Mouse (Mus musculus) heart, adult 8-10 months (tissue): ENCODE measurements around the gene Tnni3. TPM values are rescaled to one million over a fixed set of nuclear protein-coding genes. Genes with fewer than 3 reads are reported as not detected.
A peak's percentile ranks its signal among the peaks of the same experiment; 100 is the strongest.

Experiments used
- DNase-seq: peaks from one replicate; pipeline ENCODE4 v3.0.0; 2022; ENCODE audit warnings: low spot score
- total RNA-seq, 4 experiments: library from RNA; stranded (reverse); gene quantifications; 2 replicates each; pipeline ENCODE4 v1.2.4; 2022

Tnni3 gene
- total RNA-seq, 4 experiments from 2014 or later, result 9,443 to 11,840 (median 11,050) TPM

- no peak for DNase-seq
These were observed 25.0 kb downstream of the Tnni3 start for GRCm38 (mm10) chr7:4499034-4499433.

GRCm38 (mm10) chr7:4498251-4498650 lies 25.8 kb downstream of the Tnni3 start:
- DNase-seq, result peak; percentile 92

DNA sequence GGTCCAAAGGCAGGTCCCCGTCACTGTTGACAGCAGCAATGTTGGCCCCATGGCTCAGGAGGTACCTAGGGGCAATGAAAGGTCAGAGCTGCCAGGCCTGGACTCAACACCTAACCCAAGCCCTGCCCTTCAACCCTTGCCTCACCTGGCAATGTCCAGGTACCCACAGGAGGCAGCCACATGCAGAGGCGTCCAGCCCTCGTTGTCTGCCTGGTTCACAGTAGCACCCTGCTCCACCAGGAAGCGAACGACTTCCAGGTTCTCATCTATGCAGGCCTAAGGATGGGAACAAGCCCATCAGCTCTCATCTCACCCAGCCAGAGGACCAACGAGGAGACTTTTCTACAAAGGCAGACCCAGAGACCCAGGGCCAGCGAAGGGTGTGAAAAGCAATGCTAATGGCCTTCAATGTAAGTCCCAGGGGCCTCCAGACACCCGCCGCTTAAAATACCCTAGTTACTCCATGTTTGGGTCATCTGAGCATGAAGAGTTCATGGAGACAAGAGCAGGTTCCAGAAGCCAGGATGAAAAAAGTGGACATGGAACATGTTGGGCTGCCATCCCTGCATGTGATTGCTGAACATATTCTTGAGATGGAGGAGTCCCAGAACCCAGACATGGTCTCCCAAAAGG lies 26.6 kb downstream of the Tnni3 start:
- no peak for DNase-seq

DNA sequence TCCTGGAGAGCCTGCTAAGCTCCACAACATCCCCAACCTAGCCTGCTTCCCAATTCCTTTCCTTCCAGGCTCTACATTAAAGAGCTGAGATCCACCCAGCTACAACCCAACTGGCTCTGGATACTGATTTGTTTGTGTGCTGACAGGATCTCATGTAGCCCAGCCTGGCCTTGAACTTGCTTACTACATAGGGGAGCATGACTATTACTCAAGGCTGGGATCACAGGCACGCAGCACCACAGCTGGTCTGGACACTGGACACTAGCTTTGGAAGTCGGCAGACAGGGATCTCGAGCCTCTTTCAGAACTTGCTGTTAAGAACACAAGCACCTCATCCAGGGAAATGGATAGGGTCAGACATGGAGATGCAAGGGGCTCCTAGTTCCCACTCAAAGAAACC lies 27.6 kb downstream of the Tnni3 start:
- no peak for DNase-seq

DNA sequence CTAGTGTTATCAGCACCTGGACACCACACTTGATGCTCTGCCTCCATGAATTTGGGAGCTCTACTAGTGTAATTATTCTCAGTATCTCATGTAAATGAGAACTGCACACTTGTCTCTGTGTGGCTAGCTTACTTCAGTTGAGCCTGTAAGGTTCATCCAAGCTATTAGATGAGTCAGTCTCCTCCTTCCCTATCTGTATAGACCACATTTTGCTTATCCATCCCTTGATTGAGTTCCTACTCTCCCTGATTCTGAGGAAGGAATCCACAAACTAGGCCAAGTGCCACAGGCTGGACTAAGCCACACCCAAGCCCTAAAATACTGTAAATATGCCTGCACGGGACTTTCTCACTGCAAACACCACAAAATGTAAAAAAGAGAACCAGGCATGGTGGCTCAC lies 30.0 kb downstream of the Tnni3 start:
- DNase-seq, result no peak

DNA sequence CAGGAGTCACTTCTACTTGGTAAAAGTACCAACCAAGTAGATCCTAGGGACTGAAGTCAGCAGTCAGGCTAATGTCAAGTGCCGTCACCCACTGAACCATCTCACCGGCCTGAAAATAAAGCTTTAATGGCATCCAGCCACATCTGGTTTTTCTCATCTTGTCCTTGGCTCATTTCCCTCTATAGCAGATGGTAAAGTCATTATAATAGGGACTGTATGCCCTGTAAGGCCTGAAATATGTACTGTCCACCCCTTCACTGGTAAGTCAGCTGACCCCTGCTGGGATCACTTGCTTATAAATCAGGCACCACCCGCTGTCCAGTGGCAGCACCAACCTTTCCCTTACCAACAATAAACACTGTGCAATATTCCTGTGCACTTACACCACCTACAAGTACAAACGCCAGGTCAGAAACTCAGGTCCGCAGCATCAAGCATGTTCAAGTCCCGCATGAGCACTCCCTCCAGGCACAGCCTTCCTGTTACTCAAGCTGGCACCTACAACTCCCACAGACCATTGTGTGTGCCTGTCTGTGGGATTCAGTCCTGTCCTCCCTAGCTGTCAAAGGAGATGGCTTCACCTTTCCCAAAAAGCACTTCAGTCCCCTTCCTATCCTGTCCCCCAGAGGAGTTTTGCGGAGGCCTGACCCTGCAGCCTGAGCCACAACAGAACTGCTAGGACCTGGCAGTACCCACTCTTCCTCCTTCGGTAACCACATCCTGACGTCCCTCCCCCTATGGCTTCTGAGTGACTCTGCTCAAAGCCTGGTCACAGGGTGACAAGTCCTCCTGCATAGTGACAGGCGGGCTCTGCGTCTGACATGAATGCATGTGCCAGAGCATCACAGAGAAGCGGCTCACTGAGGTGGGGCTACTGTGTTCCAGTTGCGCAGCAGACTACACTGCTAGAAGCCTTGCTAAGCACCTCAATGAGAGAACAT lies 31.5 kb downstream of the Tnni3 start:
- peak; percentile 80 for DNase-seq

GRCm38 (mm10) chr7:4491308-4491707 lies 32.7 kb downstream of the Tnni3 start:
- DNase-seq, result peak; percentile 86

DNA sequence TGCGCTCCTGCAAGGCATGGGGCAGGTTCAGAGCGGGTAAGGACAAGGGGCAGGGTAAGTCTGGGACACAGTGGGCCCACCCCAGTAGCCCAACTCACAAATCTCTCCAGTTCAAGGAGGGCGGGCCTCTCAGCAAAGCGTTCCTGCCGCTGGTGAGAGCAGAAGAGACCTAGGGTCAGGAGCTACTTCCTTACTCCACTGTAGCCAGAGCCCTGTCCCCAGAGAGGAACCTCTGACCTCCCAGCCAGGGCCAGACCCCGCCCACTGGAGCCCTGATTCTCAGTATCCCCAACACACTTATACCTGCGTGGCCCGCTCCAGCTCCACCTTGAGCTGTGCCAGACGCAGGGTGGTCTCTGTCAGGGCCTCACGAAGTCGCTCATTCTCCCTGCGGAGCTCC lies 41.7 kb downstream of the Tnni3 start:
- DNase-seq, result no peak

GRCm38 (mm10) chr7:4479674-4480073 lies 44.4 kb downstream of the Tnni3 start:
- DNase-seq, result no peak

- DNase-seq, result no peak
These were observed 45.2 kb downstream of the Tnni3 start for GRCm38 (mm10) chr7:4478796-4479291.

- DNase-seq, result peak; percentile 89
These were observed 45.8 kb downstream of the Tnni3 start for GRCm38 (mm10) chr7:4478021-4478795.

DNA sequence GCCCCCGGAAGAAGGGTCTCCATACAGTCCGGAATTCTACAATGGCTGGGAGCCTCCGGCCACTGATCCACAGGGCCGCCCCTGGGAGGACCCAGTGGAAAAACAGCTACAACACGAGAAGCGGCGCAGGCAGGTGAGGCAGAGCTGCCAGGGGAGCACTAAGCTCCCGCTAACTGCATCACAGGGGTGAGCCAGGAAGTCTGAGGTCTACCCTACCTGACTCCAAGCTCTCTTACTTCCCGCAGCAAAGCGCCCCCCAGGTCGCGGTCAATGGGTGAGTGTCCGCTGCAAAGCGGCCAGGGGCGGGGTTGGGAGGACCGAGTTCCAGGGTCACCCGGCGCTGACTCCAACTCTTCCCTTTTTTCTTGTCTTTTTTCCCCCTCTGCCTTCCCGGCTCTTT lies 50.1 kb downstream of the Tnni3 start:
- no peak for DNase-seq

DNA sequence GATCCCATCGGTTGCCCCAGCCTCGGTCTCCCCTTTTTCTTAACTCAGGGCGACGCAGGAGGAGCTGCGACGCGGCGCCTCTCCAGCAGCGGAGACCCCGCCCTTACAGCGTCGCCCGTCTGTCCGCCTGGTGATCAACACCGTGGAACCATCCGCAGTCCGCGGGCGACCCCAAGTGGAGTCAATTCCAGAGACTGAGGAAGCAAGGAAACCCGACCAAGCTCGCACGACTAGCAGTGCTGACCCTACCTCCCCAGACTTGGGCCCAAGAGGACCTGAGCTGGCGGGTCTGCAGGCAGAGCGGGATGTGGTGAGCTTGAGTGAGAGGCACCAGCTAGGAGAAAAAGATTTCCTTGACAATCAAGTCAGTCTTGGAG lies 52.9 kb downstream of the Tnni3 start:
- peak; percentile 83 for DNase-seq

DNA sequence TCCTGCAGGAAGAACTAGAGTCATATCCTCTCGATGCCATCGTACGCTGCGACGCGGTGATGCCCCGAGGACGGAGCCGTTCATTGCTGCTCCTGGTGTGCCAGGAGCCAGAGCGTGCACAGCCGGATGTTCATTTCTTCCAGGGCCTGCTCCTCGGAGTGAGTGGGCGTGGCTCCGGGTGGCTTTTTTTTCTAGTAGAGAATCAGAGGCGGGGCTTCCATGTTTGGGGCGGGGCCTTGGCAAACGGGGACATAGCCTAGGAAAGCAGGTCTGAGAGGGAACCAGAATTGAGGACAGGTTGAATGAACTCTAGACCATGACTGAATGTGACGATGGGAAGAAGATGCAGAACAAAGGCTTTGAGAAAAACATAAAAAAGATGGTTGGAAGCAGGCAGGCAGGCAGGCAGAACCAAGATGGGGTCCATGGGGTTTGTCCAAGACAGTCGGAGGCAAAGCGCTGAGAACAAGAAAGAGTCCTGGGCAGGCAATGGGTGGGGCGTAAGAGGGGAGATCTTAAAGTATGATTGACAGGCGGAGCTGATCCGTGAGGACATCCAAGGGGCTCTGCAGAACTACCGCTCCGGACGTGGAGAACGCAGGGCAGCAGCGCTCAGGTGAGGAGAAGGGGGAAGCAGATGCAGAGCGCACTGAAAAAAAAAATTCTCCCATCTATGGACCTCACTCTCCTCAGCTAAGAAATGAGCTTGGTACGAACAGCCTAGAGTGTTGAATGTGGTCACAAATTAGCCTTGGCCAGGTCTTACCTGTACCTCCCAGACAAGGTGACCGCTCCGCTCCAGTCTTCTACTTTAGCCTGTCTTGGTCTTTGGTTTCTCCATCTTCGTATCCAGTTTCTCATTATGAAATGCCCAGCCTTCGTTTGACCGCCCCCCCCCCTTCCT lies 53.5 kb downstream of the Tnni3 start:
- DNase-seq, result peak; percentile 57

Other genes with a start within 250 kb of the Tnni3 start
- under 1 TPM in 1 of 4 experiments, not detected in 3; 0.23 TPM for gene Ncr1, start 186.5 kb downstream of the Tnni3 start, total RNA-seq
- gene Gp6, start 126.5 kb downstream of the Tnni3 start, total RNA-seq, result 1 to 10 TPM in 1 of 4 experiments, under 1 TPM in 3; 0.44 to 1.1 (median 0.73) TPM
- 10 to 100 TPM; 28.9 to 38.3 (median 32.6) TPM for gene Rdh13, start 78.6 kb downstream of the Tnni3 start, total RNA-seq
- 1 to 10 TPM; 1.3 to 5.8 (median 3.6) TPM for gene Eps8l1, start 63.6 kb downstream of the Tnni3 start, total RNA-seq
- 10 to 100 TPM; 55.6 to 74.8 (median 61.6) TPM for gene Ppp1r12c, start 22.5 kb downstream of the Tnni3 start, total RNA-seq
- 10 to 100 TPM; 12.4 to 22.1 (median 19.0) TPM for gene Tnnt1, start 7.8 kb downstream of the Tnni3 start, total RNA-seq
- 1 to 10 TPM; 2.3 to 3.0 (median 2.6) TPM for gene Dnaaf3, start 8.2 kb upstream of the Tnni3 start, total RNA-seq
- 1 to 10 TPM in 1 of 4 experiments, under 1 TPM in 3; 0.50 to 1.0 (median 0.83) TPM for gene Syt5, start 23.3 kb upstream of the Tnni3 start, total RNA-seq
- not detected for gene Ptprh, start 79.8 kb upstream of the Tnni3 start, total RNA-seq
- 1 to 10 TPM; 4.2 to 6.0 (median 4.8) TPM for gene Tmem86b, start 107.2 kb upstream of the Tnni3 start, total RNA-seq
- 10 to 100 TPM; 70.5 to 77.7 (median 75.8) TPM for gene Ppp6r1, start 134.8 kb upstream of the Tnni3 start, total RNA-seq
- gene Hspbp1, start 160.8 kb upstream of the Tnni3 start, total RNA-seq, result 10 to 100 TPM; 28.4 to 36.3 (median 33.5) TPM
- gene Brsk1, start 166.4 kb upstream of the Tnni3 start, total RNA-seq, result 1 to 10 TPM in 2 of 4 experiments, under 1 TPM in 2; 0.57 to 1.2 (median 0.98) TPM
- gene Tmem150b, start 201.0 kb upstream of the Tnni3 start, total RNA-seq, result under 1 TPM in 3 of 4 experiments, not detected in 1; 0.12 to 0.24 (median 0.17) TPM
- 10 to 100 TPM in 2 of 4 experiments, 1 to 10 TPM in 2; 7.5 to 10.8 (median 9.7) TPM for gene Kmt5c, start 215.9 kb upstream of the Tnni3 start, total RNA-seq
- gene Cox6b2, start 228.9 kb upstream of the Tnni3 start, total RNA-seq, result 1 to 10 TPM; 1.8 to 3.8 (median 2.8) TPM
- not detected for gene Fam71e2, start 247.1 kb upstream of the Tnni3 start, total RNA-seq